Mouse (Mus musculus): Measurements from ENCODE around the gene Mip.
A peak's percentile ranks its signal among the peaks of the same experiment; 100 is the strongest.
"Not testable (repeated sequence)": the region's sequence is repeated elsewhere in the genome, so short reads cannot be mapped to it uniquely, and the experiment has no call there.

Gene Mip

DNA sequence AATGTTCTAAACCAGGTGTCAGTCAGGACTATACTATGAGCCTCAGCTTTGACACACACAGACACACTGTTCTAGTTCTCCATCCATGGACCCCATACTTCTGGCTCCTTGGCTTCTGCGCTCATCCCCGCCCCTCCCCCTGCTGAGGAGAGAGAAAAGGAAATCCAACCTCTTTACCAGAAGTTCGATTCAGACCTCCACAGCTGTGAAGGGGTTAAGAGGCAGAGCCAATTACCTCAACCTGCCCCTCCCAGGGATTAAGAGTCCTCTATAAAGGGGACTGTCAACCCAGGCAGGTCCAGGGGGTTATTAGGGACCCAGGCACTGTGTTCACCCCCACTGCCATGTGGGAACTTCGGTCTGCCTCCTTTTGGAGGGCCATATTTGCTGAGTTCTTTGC lies at the start of gene Mip:
Gene Mip (plus strand): TSS at position 301 of the 400 bp plus-strand sequence.
- DNase-seq (ENCODE audit: low spot score in 2 of 2) = no peak

DNA sequence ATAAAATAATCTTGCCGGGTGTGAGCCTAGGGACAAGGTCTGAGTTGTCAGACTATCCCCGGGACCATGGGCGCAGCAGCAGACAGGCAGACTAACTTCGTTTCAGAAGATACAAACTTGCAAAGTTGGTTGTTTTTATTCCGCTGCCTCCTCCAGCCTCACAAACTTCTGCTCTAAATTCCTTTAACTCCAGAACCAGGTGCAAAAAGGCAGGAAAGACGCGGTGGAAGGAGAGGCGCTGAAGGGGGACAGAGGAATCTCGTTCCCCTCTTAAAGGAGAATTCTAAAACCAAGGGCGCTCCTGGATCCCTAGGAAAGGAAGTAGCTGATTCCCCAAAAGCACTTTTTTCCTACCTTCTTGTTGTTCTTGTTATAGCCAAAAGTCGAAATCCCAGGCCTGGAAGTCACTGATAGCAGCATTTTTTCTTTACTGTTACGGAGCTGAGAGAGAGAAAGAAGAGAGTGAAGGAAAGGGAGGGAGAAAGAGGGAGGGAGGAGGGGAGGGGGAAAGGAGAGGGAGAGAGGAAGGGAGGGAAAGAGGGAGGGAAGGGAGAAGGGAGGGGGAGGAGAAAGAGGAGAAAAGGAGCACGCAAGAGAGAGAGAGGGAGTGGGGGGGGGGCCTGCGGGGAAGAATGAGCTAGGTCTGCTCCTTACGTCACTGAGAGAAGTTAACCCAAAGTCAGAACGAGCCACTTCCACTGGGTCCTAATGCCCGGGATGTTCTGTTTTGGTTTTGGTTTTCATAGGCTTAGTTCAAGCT lies 49.5 kb upstream of the Mip start:
- peak in 1 of 2 experiments; percentile 11 for DNase-seq (ENCODE audit: low spot score in 2 of 2)

DNA sequence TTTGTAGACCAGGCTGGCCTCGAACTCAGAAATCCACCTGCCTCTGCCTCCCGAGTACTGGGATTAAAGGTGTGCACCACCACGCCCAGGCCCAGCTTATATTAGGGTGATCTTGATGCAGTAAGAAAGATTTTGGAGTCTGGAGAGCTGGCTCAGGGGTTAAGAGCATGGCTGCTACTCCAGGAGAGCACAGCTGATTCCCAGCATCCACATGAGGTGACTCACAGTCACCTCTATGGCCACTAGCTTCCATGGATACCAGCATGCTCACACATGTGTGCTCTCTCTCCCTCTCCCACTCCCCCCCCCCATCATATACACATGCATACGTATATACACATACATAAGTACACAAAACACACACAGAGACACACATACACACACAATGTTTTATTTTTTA lies 48.3 kb upstream of the Mip start:
- no peak for DNase-seq (ENCODE audit: low spot score in 2 of 2)

DNA sequence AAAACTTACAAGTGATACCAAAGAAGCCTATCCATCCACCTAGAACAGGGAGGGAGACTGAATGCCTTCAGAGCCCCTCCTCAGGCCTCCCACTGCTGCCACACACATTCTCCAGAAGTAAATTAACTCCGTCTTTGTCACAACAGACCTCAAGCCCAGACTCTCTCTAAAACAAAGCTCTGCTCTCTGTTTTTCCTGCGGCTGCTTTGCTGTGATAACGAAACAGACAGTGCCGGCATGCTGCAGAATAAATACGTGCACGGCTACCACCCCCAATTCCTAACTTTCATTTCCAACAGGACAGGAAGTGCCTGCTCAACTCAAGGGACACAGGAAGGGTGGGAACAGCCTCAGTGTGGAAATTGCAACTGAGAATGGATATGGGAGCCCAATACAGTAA lies 45.6 kb upstream of the Mip start, which contains the start of gene Rbms2:
Gene Rbms2 (minus strand): TSS at position 309 of the 400 bp plus-strand sequence.
- DNase-seq (ENCODE audit: low spot score in 2 of 2) = no peak

DNA sequence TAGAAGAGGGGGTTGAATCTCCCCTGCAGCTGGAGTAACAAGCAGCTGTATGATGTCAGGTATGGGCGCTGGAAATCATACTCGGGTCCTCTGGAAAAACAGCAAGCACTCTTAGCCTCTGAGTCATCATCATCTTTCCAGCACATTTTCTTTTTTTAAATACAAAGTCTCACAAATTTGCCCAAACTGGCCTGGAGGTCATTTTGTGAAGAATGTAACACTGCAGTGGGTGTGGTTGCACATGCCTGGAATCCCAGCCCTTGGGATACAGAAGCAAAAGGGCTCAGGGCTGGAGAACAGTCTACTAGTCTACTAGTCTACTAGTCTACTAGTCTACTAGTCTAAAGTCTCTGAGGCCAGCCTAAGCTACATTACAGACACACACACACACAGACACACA lies 41.3 kb upstream of the Mip start:
- DNase-seq (ENCODE audit: low spot score in 2 of 2) = no peak

DNA sequence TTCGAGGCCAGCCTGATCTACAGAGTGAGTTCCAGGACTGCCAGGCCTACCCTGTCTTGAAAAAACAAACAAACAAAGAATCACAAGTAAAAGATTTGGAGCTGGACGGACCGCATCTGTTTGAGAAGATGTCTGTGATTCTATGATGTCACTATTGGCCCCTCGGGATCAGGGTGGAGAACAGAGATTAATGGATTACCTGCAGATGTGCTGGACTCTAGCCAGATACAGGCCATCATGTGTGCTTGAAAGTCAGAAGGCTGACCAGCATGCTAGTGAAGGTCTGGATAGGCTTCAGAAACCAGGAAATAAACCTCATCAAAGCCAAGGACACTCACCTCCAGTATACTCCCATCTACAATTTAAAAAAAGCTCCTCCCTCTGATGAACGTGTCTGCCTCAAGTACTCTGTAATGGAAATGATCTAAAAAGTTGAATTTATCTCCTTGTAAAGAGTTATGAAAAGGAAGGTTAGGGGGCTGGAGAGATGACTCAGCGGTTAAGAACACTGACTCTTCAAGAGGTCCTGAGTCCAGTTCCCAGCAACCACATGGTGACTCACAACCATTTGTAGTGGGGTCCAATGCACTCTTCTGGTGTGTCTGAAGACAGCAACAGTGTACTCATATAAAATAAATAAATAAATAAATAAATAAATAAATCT lies 40.2 kb upstream of the Mip start:
- no peak for DNase-seq (ENCODE audit: low spot score in 2 of 2)

DNA sequence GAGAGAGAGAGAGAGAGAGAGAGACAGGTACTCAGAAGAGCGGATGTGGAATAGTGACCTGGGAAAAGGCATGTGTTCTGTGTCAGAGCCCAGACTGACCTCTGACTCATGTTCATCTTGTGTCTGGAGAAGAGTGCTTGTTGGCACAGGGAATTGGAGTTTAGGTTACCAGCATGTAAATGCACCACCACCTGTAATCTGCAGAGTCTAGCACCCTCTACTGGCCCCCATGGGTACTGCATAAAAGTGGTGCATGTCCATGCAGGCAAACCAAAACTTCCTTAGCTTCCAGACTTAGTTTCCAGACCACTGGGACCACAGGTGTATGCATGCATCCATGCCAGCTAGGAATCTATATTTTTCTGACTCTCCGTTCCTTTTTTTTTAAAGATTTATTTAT lies 39.7 kb upstream of the Mip start:
- peak in 1 of 2 experiments; percentile 61 for DNase-seq (ENCODE audit: low spot score in 2 of 2)

DNA sequence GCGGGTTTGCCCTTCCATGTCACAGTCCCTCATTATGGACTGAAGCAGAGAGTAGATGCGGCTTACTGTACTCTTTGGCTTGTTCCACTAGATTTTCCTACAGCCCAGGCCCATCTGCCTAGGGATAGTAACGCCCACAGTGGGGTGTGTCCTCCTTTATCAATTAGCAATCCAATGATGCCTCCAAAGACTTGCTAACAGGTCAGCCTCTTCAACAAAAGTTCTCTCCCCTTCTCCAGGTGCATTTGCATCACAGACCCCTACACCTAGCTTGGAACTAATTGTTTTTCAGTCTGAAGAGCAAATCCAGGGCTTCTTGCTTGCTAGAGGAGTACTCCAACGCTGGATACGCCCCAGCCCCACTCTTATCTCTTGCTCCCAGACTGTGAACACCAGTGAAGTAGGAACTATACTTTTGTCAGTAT lies 38.4 kb upstream of the Mip start:
- no peak for DNase-seq (ENCODE audit: low spot score in 2 of 2)

DNA sequence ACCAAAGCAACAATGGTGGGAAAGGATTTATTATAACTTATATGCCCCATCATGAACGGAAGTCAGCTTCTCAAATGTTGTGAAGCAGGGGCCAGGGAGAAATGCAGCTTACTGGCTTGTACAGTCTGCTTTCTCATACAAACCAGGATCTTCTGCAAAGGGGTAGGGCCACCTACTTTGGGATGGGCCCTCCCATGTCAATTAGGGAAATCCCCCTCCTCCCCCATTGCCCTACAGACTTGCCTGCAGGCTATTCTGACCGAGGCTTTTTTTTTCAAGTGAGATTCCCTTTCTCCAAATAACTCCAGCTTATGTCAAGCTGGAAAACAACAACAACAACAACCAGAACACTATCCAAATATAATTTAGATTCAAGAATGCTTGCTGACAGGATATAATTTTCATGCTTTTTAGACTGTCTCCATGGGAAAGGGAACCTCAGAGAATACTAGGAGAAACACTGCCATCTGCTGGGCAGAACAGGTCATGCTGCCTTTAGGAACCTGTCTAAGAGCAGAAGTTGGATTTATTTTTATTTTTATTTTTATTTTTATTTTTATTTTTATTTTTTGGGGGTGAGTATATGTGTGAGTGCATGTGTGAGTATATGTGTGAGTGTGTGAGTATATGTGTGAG lies 37.3 kb upstream of the Mip start:
- peak in 1 of 2 experiments; percentile 73 for DNase-seq (ENCODE audit: low spot score in 2 of 2)

DNA sequence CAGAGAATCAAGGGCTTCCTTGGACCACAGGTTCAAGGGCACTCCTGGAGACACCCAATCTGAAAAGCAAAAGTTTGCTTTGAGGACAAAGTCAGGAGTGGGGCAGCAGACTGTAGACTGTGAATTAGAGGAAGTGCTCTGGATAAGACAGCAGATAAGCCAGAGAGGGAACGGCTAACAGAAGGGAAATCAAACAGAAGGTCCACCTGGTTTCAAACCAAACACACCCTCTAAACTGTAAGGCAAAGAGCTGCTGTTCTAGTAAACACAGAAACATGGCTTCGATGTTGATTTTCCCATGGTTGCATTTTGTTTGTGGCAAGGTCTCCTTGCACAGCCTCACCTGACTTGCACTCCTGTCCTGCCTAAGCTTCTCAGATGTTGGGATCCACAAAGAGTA lies 34.2 kb upstream of the Mip start:
- DNase-seq (ENCODE audit: low spot score in 2 of 2) = no peak

DNA sequence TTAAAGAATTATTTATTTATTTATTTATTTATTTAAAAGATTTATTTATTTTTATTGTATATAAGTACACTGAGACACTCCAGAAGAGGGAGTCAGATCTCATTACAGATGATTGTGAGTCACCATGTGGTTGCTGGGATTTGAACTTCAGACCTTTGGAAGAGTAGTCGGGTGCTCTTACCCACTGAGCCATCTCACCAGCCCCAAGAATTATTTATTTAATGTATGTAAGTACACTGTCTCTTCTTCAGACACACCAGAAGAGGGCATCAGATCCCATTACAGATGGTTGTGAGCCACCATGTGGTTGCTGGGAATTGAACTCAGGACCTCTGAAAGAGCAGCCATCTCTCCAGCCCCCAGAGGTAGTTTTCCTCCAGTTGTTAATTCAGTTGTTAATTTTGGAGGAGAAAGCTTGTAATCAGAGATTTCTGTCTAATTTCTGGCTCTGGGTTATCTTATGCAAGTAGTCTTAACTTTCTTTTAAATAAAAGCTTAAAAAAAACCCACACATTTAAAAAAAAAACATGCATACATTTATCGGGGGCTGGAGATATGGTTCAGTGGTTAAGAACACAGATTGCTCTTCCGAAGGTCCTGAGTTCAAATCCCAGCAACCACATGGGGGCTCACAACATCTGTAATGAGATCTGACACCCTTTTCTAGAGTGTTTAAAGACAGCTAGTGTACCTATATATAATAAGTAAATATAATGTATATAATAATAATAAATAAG lies 33.4 kb upstream of the Mip start:
- DNase-seq (ENCODE audit: low spot score in 2 of 2) = not testable (repeated sequence)

DNA sequence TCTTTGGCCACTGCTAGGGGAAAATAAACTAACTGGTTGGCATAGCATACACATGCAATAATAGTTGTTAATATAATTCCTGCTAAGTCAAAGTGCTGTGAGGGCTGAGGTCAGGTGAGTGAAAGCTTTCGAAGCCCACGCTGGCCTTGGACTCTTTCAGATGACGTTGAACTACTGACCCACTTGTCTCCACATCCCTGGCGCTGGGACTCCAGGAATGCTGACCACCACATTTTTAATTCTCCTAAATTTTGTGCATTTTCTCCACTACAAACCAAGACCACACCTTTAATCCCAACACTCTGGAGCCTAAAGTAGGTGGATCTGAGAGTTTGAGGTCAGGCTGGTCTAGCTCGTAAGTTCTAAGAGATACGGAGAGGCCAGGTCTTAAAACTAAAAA lies 32.5 kb upstream of the Mip start:
- no peak for DNase-seq (ENCODE audit: low spot score in 2 of 2)

DNA sequence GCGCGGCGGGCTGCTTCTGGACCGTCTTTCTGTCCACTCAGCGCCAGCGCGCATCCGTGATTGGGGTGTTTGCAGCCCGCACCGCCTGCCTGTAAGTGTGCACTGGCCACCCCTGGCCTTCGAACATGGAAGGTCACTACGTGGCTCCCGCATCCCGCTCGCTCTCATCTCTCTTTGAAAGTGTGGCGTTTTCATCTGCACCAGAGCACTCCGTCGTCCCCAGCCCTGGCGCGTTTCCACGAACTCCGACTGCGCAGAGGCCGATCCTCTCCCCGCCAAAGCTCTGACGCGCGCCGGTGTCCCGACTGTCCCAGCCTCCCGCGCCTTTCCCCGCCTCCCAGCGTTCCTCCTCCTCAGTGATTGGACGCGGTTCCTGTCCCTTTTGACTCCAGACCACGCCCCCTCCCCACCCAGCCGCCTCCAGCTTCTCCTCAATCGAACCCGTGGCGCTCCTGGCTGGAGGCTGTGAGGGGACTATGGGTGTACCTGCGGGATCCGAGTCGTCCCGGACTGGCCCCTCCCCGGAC lies 31.6 kb upstream of the Mip start, which contains the start of gene Gls2:
Gene Gls2 (plus strand): TSS at position 434 of the 527 bp plus-strand sequence.
- peak; percentile 94 to 97 for DNase-seq (ENCODE audit: low spot score in 2 of 2)

DNA sequence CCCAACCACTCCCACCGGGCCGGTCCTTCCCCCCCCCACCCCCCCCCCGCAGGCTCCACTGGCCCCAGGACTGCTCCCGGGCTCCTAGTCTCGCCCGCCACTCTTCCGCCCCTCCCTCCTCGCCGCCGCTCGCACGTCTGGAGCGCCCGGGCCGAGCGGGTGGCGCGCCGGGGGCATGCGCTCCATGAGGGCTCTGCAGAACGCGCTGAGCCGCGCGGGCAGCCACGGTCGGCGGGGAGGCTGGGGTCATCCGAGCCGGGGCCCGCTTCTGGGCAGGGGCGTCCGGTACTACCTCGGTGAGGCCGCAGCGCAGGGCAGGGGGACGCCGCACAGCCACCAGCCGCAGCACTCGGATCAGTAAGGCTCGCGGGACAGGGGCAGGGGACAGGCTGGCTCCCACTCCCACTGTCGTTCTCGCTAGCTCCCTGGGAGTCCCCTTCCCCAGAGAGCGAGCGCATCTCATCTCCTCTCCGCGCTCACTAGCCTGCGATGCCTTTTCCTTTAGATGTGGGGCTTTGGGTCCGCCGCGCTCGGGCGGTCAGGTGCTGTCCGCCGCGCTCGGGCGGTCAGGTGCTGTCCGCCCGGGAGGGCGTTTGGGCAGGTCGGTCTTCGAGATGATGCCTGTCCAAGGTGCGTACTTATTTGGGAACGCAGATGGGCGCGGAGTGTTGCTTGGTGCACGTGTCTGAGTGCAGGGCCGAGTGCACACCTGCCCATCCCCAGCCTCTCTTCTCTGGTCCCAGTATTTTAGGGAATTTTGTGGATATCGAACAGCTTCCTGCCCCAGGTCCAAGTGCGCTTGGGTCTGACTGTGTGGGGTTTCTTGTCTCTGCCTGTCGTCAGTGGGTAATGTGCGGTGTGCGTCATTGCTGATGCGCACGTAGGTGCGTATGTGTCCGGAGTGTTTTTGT lies 30.8 kb upstream of the Mip start:
- DNase-seq (ENCODE audit: low spot score in 2 of 2) = peak in 1 of 2 experiments; percentile 44

DNA sequence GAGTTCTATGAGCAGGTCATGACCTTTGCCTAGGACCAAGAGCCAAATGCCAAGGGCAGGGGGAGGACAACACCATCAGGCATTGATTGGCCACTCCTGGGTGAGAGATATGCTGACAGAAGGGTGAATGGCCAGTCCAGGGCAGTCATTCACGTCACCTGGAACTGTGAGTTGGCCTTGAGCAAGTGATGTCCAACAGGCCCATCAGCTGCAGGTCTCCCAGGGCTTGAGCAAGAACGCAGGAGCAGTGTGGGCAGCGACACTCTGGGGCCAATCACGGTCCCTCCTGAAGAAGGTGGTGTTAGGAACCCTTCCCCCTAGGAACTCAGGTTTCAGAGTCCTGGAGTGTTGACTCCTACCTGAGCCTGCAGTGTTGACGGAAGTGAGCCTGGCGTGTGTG lies 23.8 kb upstream of the Mip start:
- no peak for DNase-seq (ENCODE audit: low spot score in 2 of 2)

DNA sequence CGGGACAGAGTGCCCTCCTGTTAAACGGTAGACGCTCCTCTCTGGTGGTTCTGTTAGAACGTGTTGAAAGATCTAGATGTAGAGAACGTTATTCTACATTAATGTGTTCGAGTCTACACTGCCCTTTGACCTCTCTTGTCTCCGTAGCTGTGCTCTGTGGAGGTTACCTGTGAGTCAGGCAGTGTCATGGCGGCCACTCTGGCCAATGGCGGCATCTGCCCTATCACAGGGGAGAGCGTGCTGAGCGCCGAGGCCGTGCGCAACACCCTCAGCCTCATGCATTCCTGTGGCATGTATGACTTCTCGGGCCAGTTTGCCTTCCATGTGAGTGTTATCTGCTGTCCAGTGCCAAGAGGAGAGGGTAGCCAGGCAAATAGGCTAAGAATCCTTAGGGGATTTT lies 20.7 kb upstream of the Mip start:
- no peak for DNase-seq (ENCODE audit: low spot score in 2 of 2)

DNA sequence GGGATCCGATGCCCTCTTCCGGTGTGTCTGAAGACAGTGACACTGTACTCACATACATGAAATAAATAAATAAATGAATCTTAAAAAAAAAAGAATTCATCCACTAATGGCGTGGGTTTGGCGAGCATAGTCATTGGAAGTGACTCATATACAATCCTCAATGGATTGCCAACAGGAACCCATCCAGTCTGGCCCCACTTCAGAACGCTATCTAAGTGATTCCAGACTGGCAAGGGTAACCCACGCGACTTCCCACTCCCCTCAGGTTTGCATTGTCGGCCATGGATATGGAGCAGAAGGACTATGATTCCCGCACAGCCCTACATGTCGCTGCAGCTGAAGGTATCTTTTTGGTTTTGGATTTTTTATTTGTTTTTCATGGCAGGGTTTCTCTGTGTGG lies 17.3 kb upstream of the Mip start:
- DNase-seq (ENCODE audit: low spot score in 2 of 2) = no peak

DNA sequence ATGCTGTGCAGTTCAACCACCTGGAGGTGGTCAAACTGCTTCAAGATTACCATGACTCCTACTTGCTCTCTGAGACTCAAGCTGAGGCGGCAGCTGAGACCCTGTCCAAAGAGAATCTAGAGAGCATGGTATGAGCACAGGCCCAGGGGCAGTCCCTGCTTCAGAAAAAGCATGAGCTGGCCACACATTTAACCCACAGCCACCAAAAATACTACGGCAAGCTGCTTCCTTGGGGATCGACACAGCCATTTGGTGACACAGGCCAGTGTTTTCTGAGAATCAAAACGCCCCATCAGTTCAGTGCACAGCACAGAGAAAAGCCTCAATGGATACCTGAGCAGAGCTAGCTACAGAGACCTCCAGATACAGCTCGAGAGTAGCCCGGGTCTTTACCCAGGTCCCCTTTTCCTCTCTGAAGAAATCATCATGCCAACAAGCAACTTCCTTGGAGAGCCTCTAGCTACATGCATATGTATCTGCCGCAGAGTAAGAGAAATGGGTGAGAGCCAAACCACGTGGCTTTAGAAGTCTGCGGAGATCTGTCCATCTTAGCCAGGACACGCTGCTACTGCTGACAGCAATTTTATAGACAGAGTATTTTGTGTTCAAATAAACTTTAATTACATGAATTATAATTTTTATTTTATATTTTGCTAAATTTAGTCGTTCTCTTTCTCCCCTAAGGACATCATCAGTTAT lies 16.2 kb upstream of the Mip start:
- DNase-seq (ENCODE audit: low spot score in 2 of 2) = no peak

DNA sequence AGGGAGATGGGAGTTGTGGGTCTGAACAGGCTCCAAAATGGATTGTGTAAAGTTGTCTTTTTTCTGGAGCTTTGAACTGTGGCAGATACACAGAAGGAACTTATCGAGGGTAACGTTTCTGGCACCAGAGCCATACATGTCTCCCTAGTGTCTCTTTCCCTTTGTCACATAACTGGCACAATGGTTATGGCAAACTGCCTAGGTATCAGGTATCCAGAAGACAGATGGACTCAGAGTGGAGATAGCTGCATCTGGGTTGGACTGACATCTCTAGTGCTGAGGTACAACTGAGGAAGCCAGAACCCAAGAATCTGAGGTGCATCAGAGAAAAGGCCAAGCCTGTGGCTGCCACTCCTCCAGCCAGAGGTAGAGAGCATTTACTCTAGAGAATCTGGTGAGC lies 15.5 kb upstream of the Mip start:
- no peak for DNase-seq (ENCODE audit: low spot score in 2 of 2)

DNA sequence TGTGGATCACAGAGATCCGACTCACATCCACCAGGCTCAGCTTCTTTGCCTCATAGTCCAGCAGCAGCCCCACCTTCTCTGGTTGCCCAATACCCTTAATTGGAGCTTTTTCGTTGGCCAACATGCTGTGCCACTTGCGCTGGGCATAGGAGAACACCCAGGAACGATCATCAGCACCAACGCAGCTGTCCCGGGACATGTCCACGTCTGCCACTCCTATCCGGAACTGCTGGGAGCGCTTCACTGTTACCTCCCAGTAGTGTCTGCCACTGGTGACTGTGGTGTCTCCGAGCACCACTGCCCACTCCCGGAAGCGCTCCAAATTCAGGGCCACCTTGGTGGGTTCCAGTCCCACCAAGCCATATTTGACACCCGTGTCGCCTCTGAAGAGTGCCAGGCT lies 14.7 kb upstream of the Mip start:
- DNase-seq (ENCODE audit: low spot score in 2 of 2) = no peak

Data from frontal cortex, postnatal 14 days (tissue).